Mouse (Mus musculus) frontal cortex, postnatal 25 days (tissue): ENCODE data around the gene Acot6.

Experiments used
- DNase-seq, 2 experiments: peaks; one replicate each; pipeline ENCODE4 v3.0.0; 2022; ENCODE audit warnings: low spot score in 2 of 2

The Acot6 gene

DNA sequence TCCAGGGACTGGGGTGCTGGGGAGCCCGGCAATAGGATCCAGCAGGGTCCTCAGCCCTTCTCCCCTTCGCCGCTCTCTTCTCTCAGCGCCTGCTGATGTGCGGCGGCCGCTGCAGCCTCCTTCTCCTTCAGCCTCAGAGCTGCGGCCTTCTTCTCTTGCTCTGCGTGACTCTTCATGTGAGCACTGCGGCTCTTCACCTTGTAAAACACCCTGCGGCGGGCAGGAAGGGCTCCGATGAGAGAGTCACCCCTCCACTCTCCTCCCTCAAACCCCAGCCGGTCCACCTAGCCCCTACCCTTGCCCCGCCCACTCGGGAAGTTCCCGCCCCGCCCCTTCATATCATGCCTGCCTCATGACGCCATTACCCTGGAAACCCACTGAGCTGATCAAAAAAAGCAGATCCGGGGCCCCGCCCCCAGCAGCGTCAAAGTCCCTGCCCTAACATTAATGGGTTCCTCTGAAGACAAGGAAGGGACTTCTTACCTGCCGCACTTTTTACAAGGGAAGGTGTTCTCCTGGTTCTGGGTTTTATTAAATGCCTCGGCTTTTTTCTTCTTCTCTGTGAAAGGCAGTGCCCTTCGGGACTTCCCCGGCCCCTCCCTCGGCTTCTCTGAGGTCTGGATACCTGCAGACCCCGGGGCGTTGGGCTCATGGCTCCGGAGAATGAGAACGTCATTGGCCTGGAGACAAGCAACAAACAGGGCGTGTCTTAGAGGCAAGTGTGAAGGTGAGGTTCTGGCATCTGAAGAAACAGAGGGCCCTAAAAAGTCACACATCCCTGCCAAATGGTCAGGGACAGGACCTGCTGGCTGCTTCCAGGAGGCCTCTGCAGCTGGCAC, 52.1 kb downstream of the Acot6 start:
- no peak for DNase-seq

GRCm38 (mm10) chr12:84153414-84153813, 53.0 kb downstream of the Acot6 start:
- no peak for DNase-seq

GRCm38 (mm10) chr12:84154786-84155522, 54.5 kb downstream of the Acot6 start:
- DNase-seq, result no peak

DNA sequence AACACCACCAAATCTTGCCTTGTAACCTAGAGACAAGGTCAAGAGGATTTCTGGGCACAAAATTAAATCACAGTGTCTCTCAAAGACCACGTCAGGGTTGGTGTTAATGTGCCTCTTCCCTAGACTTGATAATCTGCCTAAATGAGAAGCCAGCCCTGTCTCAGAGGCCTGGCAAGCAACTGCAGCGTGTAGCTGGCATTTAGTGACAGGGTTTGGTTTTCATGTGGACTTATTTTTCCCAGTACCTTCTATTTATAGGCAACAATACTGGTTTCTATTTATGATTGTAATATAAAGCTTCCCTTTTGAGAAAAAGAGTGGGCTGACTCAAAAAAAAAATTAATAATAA, 55.0 kb downstream of the Acot6 start:
- no peak for DNase-seq

GRCm38 (mm10) chr12:84156210-84156609, 55.8 kb downstream of the Acot6 start:
- no peak for DNase-seq

GRCm38 (mm10) chr12:84158156-84158555, 57.7 kb downstream of the Acot6 start:
- no peak for DNase-seq

- no peak for DNase-seq
Measured at GRCm38 (mm10) chr12:84160491-84160890, 60.0 kb downstream of the Acot6 start.
